Mouse (Mus musculus): ENCODE data around the gene Cd44.
A peak's percentile ranks its signal among the peaks of the same experiment; 100 is the strongest.

Cd44 gene

DNA sequence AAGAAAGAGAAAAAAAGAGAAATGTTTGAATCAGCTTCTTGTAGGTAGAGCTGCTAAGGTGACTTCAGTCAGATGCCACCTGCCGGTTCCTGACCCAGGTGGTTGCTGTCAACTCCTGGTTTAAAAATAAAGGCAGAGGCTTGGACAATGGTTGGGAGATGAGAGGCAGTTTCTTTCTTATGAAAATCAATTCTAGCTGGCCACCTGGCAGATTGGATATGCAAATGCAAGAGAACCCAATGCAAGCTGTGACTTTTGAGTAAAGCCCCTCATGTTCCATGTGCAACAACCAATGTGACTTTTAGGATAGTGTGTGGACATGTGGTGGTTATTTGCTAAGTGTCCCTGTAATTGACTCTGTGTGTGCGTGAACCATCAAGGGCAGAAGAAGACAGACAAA, 33.0 kb downstream of the Cd44 start:
- no peak for DNase-seq (ENCODE audit: low read depth)

DNA sequence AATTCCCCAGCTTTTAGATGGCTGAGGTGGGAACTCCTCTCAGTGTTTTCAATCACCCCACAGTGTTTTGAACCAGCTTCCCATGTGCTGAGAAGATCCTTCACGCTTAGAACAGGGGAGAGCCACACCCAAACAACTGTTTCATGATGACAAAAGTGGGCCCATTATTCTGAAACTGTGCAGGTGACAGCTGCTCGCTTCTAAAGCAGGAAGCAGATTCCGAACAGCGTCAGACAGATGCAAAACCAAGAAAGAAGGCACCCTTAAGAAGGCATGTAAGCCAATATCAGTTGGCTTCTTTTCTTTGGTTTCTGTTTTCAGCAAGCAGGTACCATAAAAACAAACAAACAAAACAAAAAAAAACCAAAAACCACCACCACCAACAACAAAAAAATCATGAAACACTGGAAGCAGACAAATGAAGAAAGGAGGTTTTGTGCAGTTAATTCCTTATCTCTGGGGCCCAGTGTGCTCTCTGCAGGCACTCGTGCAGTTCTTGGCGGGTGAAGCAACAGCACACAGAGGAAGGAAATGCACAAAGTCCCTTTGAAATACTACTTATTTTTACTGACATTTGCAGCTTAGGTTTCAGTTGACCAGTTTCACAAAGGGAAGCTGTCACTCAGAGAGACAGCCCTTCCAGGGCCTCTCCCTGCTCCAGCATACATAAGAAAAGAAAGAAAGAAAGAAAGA, 33.9 kb downstream of the Cd44 start:
- DNase-seq (ENCODE audit: low read depth) = peak; percentile 17

DNA sequence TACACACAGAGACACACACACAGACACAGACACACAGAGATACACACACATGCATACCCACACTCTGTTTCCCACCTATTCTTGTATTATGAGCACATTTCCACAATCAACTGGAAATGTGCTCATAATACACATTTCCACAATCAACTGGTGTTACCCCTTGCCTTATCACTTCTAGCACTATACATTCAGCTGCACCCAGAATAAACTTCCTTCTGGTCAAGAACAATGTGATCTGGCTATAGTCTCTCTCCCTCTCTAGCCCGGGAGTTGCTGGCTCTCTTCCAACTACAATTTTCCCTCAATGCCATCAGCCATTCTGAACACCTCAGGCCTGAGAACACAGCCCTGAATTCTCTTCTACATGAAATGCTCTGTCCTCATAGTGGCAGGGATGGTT, 34.9 kb downstream of the Cd44 start:
- peak; percentile 34 for DNase-seq (ENCODE audit: low read depth)

DNA sequence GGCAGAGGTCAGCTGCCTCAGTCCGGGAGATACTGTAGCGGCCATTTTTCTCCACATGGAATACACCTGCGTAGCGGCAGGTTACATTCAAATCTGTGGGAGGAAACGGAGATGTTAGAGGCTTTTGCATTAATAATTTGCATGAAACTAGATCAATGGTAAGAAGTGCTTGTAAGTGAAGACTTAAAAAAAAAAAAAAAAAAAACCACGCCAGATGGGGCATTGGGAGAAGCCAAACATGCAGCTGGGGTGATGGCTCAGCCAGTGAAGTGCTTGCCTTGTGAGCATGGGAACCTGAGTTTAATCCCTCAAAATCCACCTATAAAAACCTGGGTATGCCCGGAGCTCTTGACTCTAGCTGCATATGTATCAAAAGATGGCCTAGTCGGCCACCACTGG, 36.1 kb downstream of the Cd44 start:
- no peak for DNase-seq (ENCODE audit: low read depth)

DNA sequence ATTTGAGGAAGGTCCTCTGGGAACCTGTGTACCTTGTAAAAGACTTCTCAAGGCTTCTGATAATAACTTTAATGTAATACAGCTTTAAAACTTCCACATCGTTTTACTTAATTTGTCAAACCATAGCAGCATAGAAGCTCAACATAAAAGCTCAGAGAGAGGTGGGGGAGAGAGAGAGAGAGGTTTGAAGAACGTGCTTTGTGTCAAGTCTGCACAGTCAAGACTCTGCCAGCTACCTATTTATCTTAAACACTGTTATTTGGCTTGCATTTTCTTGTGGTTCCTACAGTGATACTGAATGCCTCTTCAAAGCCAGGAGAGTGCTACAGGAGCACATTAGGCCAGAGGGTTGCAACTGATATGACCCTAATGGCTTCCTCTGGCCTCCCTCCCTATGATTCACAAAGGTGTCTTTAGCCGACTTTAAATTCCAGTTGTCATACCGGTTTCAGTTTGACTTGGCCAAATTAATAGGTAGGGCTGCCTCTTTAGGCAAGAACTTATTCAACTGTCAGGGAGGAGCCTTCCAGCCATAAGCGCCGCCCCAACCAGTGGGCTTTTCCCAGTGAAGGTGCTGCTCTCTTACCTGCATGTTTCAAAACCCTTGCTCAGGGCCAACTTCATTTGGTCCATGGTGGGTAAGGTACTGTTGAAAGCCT, 36.6 kb downstream of the Cd44 start:
- DNase-seq (ENCODE audit: low read depth) = no peak

DNA sequence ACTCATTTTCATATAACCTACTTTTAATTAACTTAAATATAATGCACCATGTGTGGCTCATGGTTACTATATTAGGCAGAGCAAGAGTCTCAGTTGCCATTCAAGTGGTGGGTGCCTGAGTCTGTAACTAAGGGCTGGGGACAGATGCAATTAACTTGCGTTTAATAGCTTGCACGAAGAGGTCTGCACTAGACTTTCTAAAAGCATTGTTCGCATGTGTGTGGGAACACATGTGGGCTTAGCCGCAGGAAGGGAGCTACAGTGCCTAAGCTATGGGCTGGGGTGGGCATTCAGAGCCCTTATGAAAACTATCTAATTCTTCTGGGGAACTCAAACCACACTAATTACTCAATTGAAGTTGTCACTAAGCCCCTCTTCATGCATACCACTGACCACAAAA, 37.4 kb downstream of the Cd44 start:
- DNase-seq (ENCODE audit: low read depth) = no peak

DNA sequence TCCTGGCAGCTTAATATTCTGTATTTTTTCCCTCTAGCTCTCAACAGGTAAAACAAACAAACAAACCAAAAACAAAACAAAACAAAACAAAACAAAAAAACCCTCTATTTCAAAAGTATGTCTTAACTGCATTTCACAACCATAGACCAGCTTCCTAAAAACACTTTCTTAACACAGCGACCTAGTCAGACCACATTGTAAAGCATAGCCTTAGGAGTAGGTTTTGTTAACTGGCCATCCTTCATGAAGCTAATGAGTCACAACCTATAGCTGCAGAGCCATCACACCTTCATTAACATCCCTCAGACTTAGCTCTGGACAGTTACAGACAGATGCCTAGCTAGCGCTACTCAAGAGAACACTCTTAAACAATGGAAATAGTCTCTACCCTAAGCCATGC, 37.9 kb downstream of the Cd44 start:
- no peak for DNase-seq (ENCODE audit: low read depth)

DNA sequence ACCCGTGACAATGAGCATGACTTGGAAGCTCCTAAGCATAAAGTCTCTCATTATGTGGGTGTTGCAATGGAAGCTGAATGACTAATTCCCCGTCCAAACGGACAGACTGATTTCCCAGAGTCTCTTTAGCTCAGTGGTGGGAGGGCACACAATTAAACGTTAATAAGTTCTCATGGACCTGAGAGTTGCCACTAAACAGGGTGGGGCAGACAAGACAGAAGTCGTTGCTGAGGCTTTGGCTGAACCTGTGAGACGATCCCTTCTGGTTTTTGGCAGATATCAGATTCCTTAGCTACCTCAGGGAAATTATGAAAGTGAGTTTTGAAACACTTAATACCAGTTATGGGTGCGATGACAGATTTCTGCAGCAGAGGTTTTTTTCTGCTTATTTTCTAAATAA, 38.8 kb downstream of the Cd44 start:
- no peak for DNase-seq (ENCODE audit: low read depth)

DNA sequence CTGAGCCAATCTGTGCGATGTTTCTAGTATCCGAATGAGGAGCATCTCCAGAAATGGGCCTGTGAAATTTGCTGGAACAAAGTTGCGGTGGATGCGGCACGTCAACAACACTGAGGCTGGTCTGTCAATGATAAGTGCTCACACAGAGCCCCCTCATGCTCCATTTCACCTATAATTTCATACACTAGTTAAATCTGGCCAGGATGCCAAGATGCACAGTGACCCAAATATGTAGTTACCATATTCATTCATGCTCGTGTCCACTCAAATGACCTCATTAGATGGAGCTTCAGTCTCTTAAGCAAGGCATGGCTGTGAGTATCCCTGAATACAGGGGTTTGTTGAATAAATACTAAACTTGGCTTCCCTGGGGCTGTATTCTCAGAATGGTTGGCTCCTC, 43.2 kb downstream of the Cd44 start:
- DNase-seq (ENCODE audit: low read depth) = no peak

DNA sequence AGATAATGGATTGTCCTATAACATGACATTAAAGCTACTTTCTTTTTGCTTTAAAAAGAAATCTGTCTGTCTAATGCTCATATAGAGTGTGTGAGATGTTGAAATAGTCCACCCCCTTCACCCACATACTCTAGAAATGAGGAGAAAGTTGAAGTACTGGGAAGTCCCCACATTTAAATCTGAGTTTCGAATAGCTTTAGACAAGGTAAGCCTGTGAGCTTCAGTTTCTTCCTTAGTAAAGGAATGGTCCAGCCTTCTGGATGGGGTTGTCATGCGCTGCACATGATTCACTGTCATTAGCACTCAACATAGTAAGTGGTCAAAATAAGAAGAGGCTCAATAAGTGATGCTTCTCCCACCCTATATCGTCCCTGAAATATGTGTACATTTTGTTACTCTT, 48.2 kb downstream of the Cd44 start:
- no peak for DNase-seq (ENCODE audit: low read depth)

DNA sequence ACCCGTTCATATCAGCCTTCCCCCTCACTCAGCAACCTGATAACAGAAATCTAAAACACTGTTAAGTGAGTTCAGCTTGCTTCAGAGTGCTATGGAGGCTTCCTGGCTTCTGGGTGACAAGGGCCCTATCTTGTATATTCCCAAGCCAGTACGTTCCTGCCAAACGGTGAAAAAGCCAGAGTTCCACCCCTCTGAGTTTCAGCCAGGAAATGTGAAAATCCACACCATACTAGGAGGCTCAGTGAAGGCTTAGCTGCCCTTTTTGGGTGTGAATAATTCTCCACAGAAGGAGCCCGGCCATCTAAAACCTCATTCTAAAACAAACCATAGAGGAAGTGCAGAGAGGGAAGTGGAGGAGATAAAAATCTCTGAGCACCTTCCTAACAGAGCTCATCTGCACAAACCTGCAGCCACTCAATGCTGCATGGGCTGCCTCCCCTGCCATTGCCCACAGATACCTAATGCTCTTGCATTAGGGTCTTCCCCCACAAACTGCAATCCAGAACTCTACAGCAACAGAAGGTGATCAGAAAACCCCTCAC, 49.5 kb downstream of the Cd44 start:
- DNase-seq (ENCODE audit: low read depth) = no peak

DNA sequence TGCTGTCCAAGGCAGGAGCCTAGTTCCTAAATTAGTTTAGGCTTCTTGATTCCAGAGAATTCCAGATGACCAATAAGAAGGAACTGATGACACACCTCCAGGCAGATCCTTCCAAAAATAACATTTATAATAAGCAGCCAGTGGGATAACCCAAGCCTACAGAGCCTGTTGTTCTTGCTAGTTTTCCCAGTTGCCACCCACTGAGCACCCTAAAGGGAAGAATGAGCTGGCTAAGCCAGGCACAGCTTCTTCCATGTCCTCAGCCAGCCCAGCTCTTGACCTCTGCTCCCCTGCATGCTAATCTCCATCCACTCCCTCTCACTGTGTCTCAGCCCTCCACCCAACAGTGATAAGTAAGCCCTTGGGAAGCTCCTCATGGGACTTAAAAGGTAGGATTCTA, 51.4 kb downstream of the Cd44 start:
- DNase-seq (ENCODE audit: low read depth) = peak; percentile 58

DNA sequence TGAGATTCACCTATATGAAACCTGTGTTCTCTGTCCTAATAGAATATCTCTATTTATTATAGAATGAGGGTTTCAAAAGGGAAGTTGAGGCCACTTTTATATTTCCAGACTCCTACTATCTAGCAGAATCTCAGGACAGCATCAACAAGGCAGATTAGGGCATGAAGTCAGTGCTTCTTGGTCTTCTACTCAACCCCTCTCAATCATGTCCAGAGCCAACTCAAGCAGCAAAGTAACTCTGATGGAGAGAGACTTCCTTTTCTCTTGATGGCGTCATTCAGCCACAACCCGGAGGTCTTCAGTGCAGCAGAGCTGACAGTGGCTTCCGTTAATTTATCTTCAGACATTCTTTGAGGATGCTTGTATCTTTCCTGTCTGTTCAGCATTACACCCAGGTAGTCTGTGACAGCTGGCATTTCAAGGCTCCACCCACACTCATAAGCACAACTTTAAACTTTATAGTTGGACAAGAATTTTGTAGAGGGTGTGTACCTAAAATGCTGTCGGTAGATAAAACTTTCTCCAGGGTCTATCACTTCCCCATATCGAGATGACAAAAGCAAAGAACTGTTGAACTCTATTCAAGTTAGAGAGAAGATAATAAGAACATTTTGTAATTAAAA, 52.5 kb downstream of the Cd44 start:
- DNase-seq (ENCODE audit: low read depth) = no peak

DNA sequence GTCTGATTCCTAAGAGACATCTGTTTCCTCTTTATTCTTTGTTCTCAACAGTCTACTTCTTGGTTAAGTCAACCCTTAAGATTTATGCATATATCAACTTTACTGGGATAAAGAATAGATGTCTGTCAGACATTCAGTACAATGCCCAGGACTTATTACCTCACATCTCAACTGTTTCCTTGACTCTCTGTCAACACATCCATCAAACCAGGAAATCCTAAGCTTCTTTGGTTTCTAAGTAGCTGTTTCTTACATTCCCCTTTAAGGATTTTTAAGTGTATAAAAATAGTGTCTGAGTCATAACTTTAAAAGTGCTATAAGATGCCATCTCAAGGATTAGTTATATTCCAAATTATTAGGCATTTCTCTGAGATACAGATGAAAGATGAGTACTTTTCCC, 60.2 kb downstream of the Cd44 start:
- peak; percentile 66 for DNase-seq (ENCODE audit: low read depth)

DNA sequence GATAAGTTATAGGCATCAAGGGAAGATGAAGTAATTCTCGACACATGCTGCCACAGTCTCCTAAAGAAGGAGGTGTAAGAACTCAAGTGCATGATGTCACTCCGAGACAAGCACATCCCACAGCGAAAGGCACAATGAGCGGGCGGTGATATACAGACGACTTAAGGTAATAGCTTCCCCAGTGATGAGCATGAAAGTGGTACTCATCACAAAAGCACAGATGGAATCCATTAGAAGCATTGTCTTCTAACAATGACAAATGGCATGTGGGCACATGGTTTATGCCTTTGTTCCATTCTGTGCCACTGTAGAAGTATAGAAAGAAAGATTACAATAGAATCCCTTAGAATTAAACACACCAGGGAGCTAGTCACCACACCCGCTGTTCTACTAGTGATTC, 63.3 kb downstream of the Cd44 start:
- DNase-seq (ENCODE audit: low read depth) = no peak

DNA sequence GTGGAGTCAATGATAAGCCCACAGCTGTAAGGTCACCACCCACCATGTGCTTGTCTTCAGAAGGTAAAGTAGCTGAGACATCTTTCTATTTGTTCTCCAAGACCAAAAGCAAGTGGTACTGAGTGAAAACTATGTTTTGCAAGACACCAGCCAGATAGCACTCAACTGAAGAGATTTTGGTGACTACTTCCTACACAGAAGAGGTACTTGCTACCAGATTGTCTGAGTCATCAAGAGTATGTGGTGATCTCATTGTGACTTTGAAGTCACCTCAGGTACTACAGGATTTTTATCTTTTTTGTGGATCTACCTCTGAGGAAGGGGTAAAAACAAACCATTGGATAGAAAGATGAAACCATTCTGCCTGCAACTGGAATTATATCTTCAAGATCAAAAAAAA, 69.9 kb downstream of the Cd44 start:
- DNase-seq (ENCODE audit: low read depth) = no peak

DNA sequence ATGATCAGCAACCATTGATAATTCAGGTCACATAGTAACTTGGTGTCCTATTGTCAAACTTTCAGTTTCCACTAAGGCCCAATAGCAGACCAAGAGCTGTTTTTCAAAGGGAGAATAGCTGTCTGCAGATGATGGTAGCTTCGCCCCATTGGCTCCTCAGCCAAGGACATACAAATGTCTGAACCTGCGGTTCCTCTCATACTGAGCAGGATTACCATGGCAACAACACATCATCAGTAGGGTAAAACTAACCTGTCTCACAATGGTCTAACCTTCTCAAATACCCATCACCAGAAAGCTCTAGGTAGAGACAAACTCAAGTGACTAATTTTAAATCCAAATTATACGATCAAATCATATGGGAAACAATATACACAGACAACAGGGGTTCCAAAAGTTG, 72.3 kb downstream of the Cd44 start:
- DNase-seq (ENCODE audit: low read depth) = no peak

DNA sequence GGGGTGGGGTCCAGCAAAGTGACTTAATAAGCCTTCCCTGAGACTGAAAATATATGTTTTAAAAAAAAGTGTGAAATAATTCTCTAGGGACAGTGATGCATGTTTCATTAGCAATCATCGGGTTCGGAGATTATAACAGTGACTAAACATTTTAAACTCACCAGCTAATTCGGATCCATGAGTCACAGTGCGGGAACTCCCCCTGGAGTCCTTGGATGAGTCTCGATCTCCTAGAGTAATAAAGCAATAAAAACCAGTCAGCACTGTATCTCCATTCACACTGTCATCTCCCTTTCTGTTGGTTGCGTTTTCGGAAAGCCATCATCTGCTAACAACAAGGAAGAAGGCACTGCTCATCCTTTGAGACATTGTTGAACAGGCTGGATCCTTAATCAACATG, 73.1 kb downstream of the Cd44 start:
- DNase-seq (ENCODE audit: low read depth) = peak; percentile 74

DNA sequence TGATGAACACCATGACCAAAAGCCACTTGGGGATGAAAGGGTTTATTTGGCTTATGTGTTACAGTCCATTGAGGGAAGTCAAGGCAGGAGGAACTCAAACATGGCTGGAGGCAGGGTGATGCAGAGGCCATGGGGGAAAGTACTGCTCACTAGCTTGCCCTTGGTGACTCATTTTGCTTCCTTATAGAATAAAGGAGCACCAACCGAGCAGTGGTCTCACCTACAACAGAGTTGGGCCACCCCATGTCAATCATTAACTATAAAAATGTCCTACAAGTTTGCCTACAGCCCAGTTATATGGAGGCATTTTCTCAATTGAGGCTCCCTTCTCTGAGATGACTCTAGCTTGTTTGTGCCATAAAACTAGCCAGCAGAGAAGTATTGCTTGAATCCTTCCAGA, 73.6 kb downstream of the Cd44 start:
- no peak for DNase-seq (ENCODE audit: low read depth)

DNA sequence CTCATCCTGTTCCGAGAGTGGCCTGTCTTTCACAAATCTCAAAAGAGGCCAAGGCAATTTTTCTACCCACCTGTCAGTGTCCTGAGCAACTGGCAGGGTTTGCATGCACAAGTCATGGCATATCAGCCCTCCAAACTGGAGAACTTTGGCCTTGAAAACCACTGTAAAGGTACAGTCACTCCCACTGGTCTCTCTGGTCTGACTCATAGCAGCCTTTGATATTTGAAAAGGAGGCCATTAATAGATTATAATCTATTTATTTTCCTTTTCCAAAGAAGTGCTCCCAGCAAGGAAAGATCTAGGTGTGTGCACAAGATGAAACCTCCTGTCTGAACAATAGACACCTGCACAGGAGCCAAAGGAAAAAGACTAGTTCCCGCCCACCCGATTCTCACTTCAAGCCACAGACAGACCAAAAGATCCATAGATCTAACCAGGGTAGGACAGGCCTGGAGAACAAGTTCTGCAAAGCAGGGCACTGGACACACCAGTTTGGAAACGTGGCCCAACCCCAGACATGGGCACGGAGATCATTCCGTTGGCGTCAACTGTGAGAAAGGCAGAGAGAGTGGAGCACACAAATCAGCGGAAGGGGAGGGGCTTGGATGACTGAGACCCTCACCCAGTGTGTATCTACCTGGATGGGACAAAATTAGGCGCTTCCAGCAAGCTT, 75.4 kb downstream of the Cd44 start:
- no peak for DNase-seq (ENCODE audit: low read depth)

DNA sequence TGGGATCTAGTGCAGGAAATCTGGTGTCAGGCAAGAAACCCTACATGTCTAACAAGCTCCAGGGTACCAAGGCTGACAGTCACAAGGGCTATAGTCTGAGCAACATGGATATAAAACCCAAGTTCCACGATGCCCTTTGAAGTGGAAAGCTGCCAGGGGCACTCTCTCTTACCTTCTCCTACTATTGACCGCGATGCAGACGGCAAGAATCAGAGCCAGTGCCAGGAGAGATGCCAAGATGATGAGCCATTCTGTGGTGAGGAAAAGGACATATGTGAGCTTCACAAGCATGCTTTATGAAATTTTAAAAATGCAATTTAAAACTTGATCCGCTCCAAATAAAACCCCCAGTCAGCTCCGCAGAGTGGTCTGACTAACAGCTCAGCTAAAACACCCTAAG, 79.4 kb downstream of the Cd44 start:
- DNase-seq (ENCODE audit: low read depth) = peak; percentile 30

DNA sequence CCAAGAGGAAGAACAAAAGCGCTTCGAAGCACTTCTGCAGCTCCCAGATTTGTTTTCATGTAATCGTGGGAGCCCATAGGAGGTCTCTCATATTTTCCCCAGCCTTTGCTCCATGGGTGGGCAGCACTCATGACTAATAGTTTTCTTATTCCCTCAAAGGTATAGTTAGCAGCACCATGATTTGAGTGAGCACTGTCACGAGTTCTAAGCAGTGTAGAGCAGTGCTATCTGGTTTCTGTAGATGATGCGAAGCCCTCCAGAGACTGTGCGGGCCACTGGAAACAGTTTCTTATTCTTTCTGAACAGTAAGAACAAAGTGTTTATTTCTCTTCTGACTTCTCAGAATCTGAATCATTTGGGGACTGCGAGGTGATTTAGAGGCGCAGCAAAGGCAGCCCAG, 80.7 kb downstream of the Cd44 start:
- no peak for DNase-seq (ENCODE audit: low read depth)

DNA sequence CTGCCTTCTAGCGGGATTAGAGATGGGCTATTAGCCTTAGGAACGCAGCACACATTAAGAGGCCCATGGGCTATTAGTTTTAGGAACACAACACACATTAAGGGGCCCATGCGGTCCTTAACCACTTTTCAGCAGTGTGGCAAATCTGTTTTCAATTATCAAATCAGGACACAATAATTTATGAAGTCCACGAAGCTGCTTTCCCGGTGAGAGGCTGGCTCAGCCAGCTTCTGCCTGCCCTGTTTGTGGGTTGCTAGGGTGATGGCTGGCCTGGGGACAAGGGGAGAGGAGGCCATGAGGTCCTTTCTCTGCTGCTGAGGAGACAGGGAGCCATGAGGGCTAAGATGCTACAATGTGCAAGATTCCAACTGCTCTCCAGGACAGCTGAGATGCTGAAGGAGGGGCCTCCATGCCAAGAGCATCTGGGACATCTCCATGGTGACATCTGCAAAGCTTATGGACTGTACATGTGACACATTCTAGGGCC, 81.2 kb downstream of the Cd44 start:
- no peak for DNase-seq (ENCODE audit: low read depth)

All from NIH3T3 (cell line).